Mouse (Mus musculus) hematopoietic multipotent progenitor cell, adult 10-12 weeks (in vitro differentiated cells): Measurements from ENCODE around the gene Gale. TPM values are rescaled to one million over a fixed set of nuclear protein-coding genes. Genes with fewer than 3 reads are reported as not detected.

Source experiments
- polyA plus RNA-seq: library from polyadenylated mRNA; stranded (reverse); fragments of >175 nt; gene quantifications from 2 replicates; pipeline ENCODE4 v1.2.3, GENCODE M21; 2012; ENCODE audit warnings: low replicate concordance

Gale gene
- 12.5 and 25.6 TPM in 2 replicates for polyA plus RNA-seq

GRCm38 (mm10) chr4:135963457-135964193 lies at the start of gene Gale:
Gene Gale (plus strand): TSS chr4:135963727.

GRCm38 (mm10) chr4:135920304-135921241 lies 43.0 kb upstream of the Gale start, which contains the start of gene Fuca1:
Gene Fuca1 (plus strand): TSS chr4:135920735.

GRCm38 (mm10) chr4:135946278-135946658 lies 17.3 kb upstream of the Gale start, which contains the start of gene Hmgcl:
Gene Hmgcl (plus strand): TSS chr4:135946448.

GRCm38 (mm10) chr4:135972556-135972906 lies 9.0 kb downstream of the Gale start, which contains the start of gene Lypla2:
Gene Lypla2 (minus strand): TSS chr4:135972626.

GRCm38 (mm10) chr4:135986943-135987710 lies 23.6 kb downstream of the Gale start, which contains the start of gene Pithd1:
Gene Pithd1 (minus strand): TSS chr4:135987264.

Other genes starting within 250 kb of the Gale start
- 0.06 TPM in 1 of 2 replicates, not detected in the other for gene Il22ra1, start 235.6 kb upstream of the Gale start, polyA plus RNA-seq
- not detected in 2 replicates for gene Myom3, start 204.0 kb upstream of the Gale start, polyA plus RNA-seq
- gene Srsf10, start 108.0 kb upstream of the Gale start, polyA plus RNA-seq, result 162 and 193 TPM in 2 replicates
- 6.4 and 21.7 TPM in 2 replicates for gene Pnrc2, start 89.9 kb upstream of the Gale start, polyA plus RNA-seq
- 12.5 and 40.8 TPM in 2 replicates for gene Cnr2, start 68.3 kb upstream of the Gale start, polyA plus RNA-seq
- 31.4 and 50.2 TPM in 2 replicates for gene Fuca1, start 43.0 kb upstream of the Gale start, polyA plus RNA-seq
- 22.4 and 27.9 TPM in 2 replicates for gene Hmgcl, start 17.3 kb upstream of the Gale start, polyA plus RNA-seq
- 314 and 684 TPM in 2 replicates for gene Lypla2, start 8.9 kb downstream of the Gale start, polyA plus RNA-seq
- gene Pithd1, start 23.5 kb downstream of the Gale start, polyA plus RNA-seq, result 20.7 and 43.3 TPM in 2 replicates
- gene Eloa, start 58.0 kb downstream of the Gale start, polyA plus RNA-seq, result 7.2 and 7.7 TPM in 2 replicates
- gene Rpl11, start 89.7 kb downstream of the Gale start, polyA plus RNA-seq, result 706 and 1,297 TPM in 2 replicates
- gene Id3, start 179.8 kb downstream of the Gale start, polyA plus RNA-seq, result 100 and 135 TPM in 2 replicates
- gene E2f2, start 208.7 kb downstream of the Gale start, polyA plus RNA-seq, result 45.9 and 61.7 TPM in 2 replicates
- gene Asap3, start 242.6 kb downstream of the Gale start, polyA plus RNA-seq, result 0.35 and 0.56 TPM in 2 replicates